Mouse (Mus musculus) thymus, postnatal 25 days (tissue): ENCODE measurements at regions not wholly inside any gene's neighbourhood (a gene's known extent, or its start where the extent isn't known, plus 50 kb on each side); places are given as distances from the start of the nearest gene placed in this dataset.

ENCODE experiments used
- DNase-seq: peaks from one replicate; pipeline ENCODE4 v3.0.0; 2022

DNA sequence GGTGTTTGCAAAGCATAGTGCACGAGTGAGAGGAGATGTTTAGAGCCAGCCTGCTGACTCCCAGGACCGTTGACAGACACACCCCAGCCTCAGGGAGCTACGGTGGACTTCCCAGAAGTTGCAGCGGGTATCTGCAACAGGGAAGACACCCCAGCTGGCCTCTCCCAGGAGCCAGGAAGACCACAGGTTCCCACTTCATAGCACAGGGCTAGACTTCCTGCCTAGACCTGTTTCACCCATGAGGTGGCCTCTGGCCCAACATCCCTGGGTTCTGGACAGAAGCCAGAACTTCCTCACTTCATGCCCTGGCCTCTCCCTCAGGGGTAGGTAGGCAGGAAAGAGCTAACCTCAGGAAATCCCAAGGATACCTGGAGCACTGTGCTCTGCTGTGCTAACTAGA is 66.7 kb upstream of the Hand1 start:
- no peak for DNase-seq

DNA sequence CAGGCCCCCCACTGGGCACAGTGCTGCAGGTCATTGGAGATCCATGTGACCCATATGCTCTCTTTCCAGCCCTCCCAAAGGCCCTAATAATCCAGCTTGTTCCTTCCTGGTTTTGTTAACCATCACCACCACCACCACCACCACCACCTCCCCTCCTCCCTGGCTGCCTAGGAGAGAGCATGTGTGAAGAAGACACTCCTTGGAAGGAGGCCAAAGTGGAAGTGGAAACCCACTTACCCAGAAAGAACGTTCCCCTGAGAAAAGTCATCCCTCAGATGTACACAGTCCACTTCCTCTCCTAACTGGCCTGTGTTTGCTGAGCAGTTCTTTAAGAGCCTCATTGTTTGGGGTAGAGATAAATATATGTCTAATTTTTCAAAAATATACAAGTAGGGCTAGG is 62.9 kb upstream of the Hand1 start:
- no peak for DNase-seq

DNA sequence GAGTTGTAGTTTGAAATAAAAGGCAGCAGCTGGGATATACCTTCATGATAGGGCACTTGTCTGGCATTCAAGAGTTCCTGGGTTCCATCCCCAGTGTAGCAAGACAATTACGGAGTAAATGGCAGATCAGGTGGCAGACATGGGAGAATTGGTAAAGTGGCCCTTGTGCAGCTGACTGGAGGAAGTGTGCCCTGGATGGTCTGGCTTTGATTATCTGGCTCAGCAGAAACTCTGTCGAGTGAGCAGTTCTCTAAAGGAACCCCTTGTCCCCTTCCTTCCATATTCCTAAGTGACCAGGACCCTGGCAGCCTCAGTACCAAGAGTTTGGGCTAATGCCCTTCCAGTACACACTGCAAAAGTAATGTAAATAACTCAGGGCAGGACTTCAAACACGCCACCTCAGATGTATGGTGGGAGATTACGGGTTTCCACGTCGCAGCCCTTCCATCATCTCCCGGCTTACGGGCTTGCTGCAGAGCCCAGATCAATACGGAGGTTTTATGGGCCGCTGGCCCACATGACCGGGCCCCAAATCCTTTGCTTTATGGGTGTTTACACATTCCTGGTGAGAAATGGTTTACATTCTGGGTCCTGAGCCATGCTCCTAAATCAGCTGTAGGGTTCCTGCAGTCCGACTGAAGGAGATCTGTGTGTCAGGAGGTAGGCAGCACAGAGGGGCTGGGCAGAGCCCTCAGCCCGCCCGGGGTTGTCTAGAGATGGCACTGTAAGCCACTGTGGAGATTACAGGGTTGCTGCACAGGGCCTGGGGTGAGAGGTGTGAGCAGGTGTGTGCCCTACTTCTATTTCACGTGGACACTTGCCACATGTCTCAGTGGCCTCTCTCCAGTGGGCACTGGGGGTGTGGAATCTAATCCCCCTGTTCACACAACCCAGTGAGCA is 50.4 kb upstream of the Hand1 start:
- DNase-seq: no peak
